Mouse (Mus musculus): ENCODE measurements at regions not wholly inside any gene's neighbourhood (a gene's known extent, or its start where the extent isn't known, plus 50 kb on each side); places are given as distances from the start of the nearest gene placed in this dataset.

GRCm38 (mm10) chr6:51010536-51010935 lies 356.3 kb upstream of the Npvf start:
- DNase-seq (ENCODE audit: low spot score): no peak

- no peak for DNase-seq (ENCODE audit: low spot score)
Observed at GRCm38 (mm10) chr6:51012086-51012830, 358.0 kb upstream of the Npvf start.

GRCm38 (mm10) chr6:51015735-51016134 lies 361.5 kb upstream of the Npvf start:
- DNase-seq (ENCODE audit: low spot score): no peak

GRCm38 (mm10) chr6:51016441-51017070 lies 362.3 kb upstream of the Npvf start:
- no peak for DNase-seq (ENCODE audit: low spot score)

GRCm38 (mm10) chr6:51017260-51017999 lies 363.2 kb upstream of the Npvf start:
- DNase-seq (ENCODE audit: low spot score): no peak

GRCm38 (mm10) chr6:51021206-51021605 lies 367.0 kb upstream of the Npvf start:
- DNase-seq (ENCODE audit: low spot score): no peak

GRCm38 (mm10) chr6:51023361-51023760 lies 369.1 kb upstream of the Npvf start:
- no peak for DNase-seq (ENCODE audit: low spot score)

- DNase-seq (ENCODE audit: low spot score): no peak
Observed at GRCm38 (mm10) chr6:51024756-51025155, 370.5 kb upstream of the Npvf start.

- DNase-seq (ENCODE audit: low spot score): no peak
Observed at GRCm38 (mm10) chr6:51025411-51025810, 371.2 kb upstream of the Npvf start.

- DNase-seq (ENCODE audit: low spot score): no peak
Observed at GRCm38 (mm10) chr6:51027296-51027695, 373.1 kb upstream of the Npvf start.

GRCm38 (mm10) chr6:51029516-51029915 lies 375.3 kb upstream of the Npvf start:
- no peak for DNase-seq (ENCODE audit: low spot score)

- no peak for DNase-seq (ENCODE audit: low spot score)
Observed at GRCm38 (mm10) chr6:51029953-51030352, 375.7 kb upstream of the Npvf start.

- DNase-seq (ENCODE audit: low spot score): no peak
Observed at GRCm38 (mm10) chr6:51033835-51034234, 379.6 kb upstream of the Npvf start.

GRCm38 (mm10) chr6:51036074-51036473 lies 381.8 kb upstream of the Npvf start:
- DNase-seq (ENCODE audit: low spot score): no peak

- DNase-seq (ENCODE audit: low spot score): no peak
Observed at GRCm38 (mm10) chr6:51036553-51036952, 382.3 kb upstream of the Npvf start.

GRCm38 (mm10) chr6:51036956-51037355 lies 382.7 kb upstream of the Npvf start:
- no peak for DNase-seq (ENCODE audit: low spot score)

GRCm38 (mm10) chr6:51039486-51040180 lies 385.4 kb upstream of the Npvf start:
- DNase-seq (ENCODE audit: low spot score): no peak

GRCm38 (mm10) chr6:51043970-51044369 lies 388.5 kb upstream of the Nfe2l3 start:
- DNase-seq (ENCODE audit: low spot score): no peak

GRCm38 (mm10) chr6:51044873-51045272 lies 387.6 kb upstream of the Nfe2l3 start:
- no peak for DNase-seq (ENCODE audit: low spot score)

GRCm38 (mm10) chr6:51052451-51052921 lies 380.0 kb upstream of the Nfe2l3 start:
- no peak for DNase-seq (ENCODE audit: low spot score)

- no peak for DNase-seq (ENCODE audit: low spot score)
Observed at GRCm38 (mm10) chr6:51057229-51057628, 375.2 kb upstream of the Nfe2l3 start.
